Mouse (Mus musculus): Measurements from ENCODE around the gene Gcfc2. TPM values are rescaled to one million over a fixed set of nuclear protein-coding genes. Genes with fewer than 3 reads are reported as not detected.

The Gcfc2 gene
- polyA plus RNA-seq (2014; fragmentation: Illumina TruSeq; extraction: RNeasy Lipid Tissue Mini Kit (QIAGEN cat#74804); ENCODE audit: low read depth, low replicate concordance): 22.6 TPM

GRCm38 (mm10) chr6:81923523-81924142, at the start of gene Gcfc2:
Gcfc2 (plus strand) TSS chr6:81923669.

GRCm38 (mm10) chr6:81965296-81966067, 42.0 kb downstream of the Gcfc2 start, which contains the start of gene Mrpl19:
Mrpl19 (minus strand) TSS chr6:81965958.

Other genes with a start within 250 kb of the Gcfc2 start
- 19.2 TPM for gene Mrpl19, start 42.3 kb downstream of the Gcfc2 start, polyA plus RNA-seq (2014; fragmentation: Illumina TruSeq; extraction: RNeasy Lipid Tissue Mini Kit (QIAGEN cat#74804); ENCODE audit: low read depth, low replicate concordance)
- 6.2 TPM for gene Eva1a, start 117.4 kb downstream of the Gcfc2 start, polyA plus RNA-seq (2014; fragmentation: Illumina TruSeq; extraction: RNeasy Lipid Tissue Mini Kit (QIAGEN cat#74804); ENCODE audit: low read depth, low replicate concordance)

Measured in sigmoid colon, adult 10 weeks (tissue).